Mouse (Mus musculus) ES-E14 (cell line): ENCODE results near the gene A730061H03Rik. TPM values are rescaled to one million over a fixed set of nuclear protein-coding genes. Genes with fewer than 3 reads are reported as not detected.
A peak's percentile ranks its signal among the peaks of the same experiment; 100 is the strongest.

Experiments used
- DNase-seq: peaks from one replicate; pipeline ENCODE4 v3.0.0-alpha.2; 2013; ENCODE audit warnings: low read depth, low spot score
- H3K27ac ChIP-seq: 2 replicates; pipeline ENCODE4 v1.5.1; 2012; ENCODE audit warnings: low read depth, mild to moderate bottlenecking, low read length, moderate library complexity, mixed read lengths; ENCODE audit not compliant: poor library complexity, insufficient read depth, severe bottlenecking
- H3K36me3 ChIP-seq: 2 replicates; pipeline ENCODE4 v1.6.1; 2012; ENCODE audit warnings: mild to moderate bottlenecking, low read length, moderate library complexity, mixed read lengths; ENCODE audit not compliant: control insufficient read depth, poor library complexity, insufficient read depth, severe bottlenecking
- H3K4me1 ChIP-seq, 2 experiments: fragments of 150-350 bp in 1 of 2; sonication (generic) in 1 of 2; 2 replicates each; pipeline ENCODE4 v1.6.1; 2012; ENCODE audit warnings: low read length in 2 of 2, mild to moderate bottlenecking in 1 of 2, mixed read lengths in 1 of 2; ENCODE audit not compliant: control insufficient read depth in 2 of 2, insufficient read depth in 2 of 2, poor library complexity in 1 of 2
- H3K4me3 ChIP-seq, 2 experiments: fragments of 150-350 bp in 1 of 2; sonication (generic) in 1 of 2; 2 replicates each; pipeline ENCODE4 v1.5.1; 2012; ENCODE audit warnings: low read length in 2 of 2, low read depth in 1 of 2, mild to moderate bottlenecking in 1 of 2, mixed read lengths in 1 of 2; ENCODE audit not compliant: insufficient read depth in 1 of 2, poor library complexity in 1 of 2, severe bottlenecking in 1 of 2
- H3K9ac ChIP-seq: 2 replicates; pipeline ENCODE4 v1.6.1; 2012; ENCODE audit warnings: low read depth, mild to moderate bottlenecking, low read length, mixed read lengths; ENCODE audit not compliant: poor library complexity, insufficient read depth, severe bottlenecking
- H3K9me3 ChIP-seq: fragments of 150-350 bp; sonication (generic); 2 replicates; pipeline ENCODE4 v1.6.1; 2012; ENCODE audit warnings: low read depth, mild to moderate bottlenecking, low read length; ENCODE audit not compliant: control insufficient read depth, insufficient read depth
- CHD2 ChIP-seq: IDR thresholded peaks from 2 replicates; pipeline ENCODE4 v1.6.1; 2014; ENCODE audit warnings: mild to moderate bottlenecking, low read depth, low read length, inconsistent platforms
- HCFC1 ChIP-seq: IDR thresholded peaks from 2 replicates; pipeline ENCODE4 v1.6.1; 2012; ENCODE audit warnings: low read length, inconsistent platforms, borderline replicate concordance; ENCODE audit not compliant: insufficient read depth
- MAFK ChIP-seq: IDR thresholded peaks from 2 replicates; pipeline ENCODE4 v1.6.1; 2014; ENCODE audit warnings: mild to moderate bottlenecking, low read depth, low read length, inconsistent platforms; ENCODE audit not compliant: insufficient read depth
- ZC3H11A ChIP-seq: IDR thresholded peaks from 2 replicates; pipeline ENCODE4 v1.6.1; 2012; ENCODE audit warnings: low read depth, mild to moderate bottlenecking, inconsistent platforms, low read length, borderline replicate concordance
- ZNF384 ChIP-seq: IDR thresholded peaks from 2 replicates; pipeline ENCODE4 v1.6.1; 2012; ENCODE audit warnings: low read depth, low read length, inconsistent platforms
- in situ Hi-C, 2 experiments: fragments of 600-800 bp; cut with MboI; formaldehyde crosslinking; loops; one replicate each; pipeline ENCODE4 v1.15.1; 2025; ENCODE audit warnings: low sequenced_read_pairs in 2 of 2, inconsistent platforms in 1 of 2; ENCODE audit not compliant: unreplicated experiment in 2 of 2
- total RNA-seq: library from RNA; depleted of rRNA; stranded (reverse); fragments of 300-350 nt; gene quantifications from 2 replicates; pipeline ENCODE4 v1.2.3, GENCODE M21; 2012; rRNA removed

A730061H03Rik gene
- not detected in 2 replicates for total RNA-seq

GRCm38 (mm10) chr14:55560202-55561073, at the start of gene A730061H03Rik:
Gene A730061H03Rik (minus strand): TSS chr14:55560406.
- no peak for TF ChIP-seq ZNF384
- TF ChIP-seq CHD2, result peak; percentile 94
- 0 out of 2 replicates have a peak, but pooled peaks have one; percentile 55 for TF ChIP-seq HCFC1
- in situ Hi-C loops, result no loop called here
- peak; percentile 98 for DNase-seq
- Histone ChIP-seq H3K4me1 (peaks cover 0 to 5% of the 10 kb centered on the region in 2 experiments; a peak in 1 of 4 replicates), H3K36me3 (peaks cover 6% of the 10 kb centered on the region; the same call in 1 of the 2 replicates), H3K4me3 (peak within 1 kb of the TSS; percentile 81), H3K27ac (peak within 1 kb of the TSS; percentile 92), H3K9me3 (no peaks in the 10 kb centered on the region), H3K9ac (peak within 1 kb of the TSS; percentile 85)

GRCm38 (mm10) chr14:55608339-55608738, 48.1 kb upstream of the A730061H03Rik start:
- in situ Hi-C loops, result no loop called here
- no peak for DNase-seq
- Histone ChIP-seq H3K9ac (no peak overlapping the region), H3K27ac (no peak overlapping the region), H3K4me3 (no peak overlapping the region), H3K4me1 (peaks cover 0 to 9% of the 10 kb centered on the region in 2 experiments; a peak in 2 of 4 replicates), H3K36me3 (peaks cover 29% of the 10 kb centered on the region), H3K9me3 (no peaks in the 10 kb centered on the region)
- TF ChIP-seq CHD2 (no peak), HCFC1 (no peak), ZNF384 (no peak), MAFK (no peak), ZC3H11A (no peak)

- in situ Hi-C loops, result no loop called here
- H3K9me3 ChIP-seq, result no peaks in the 10 kb centered on the region
- no peak overlapping the region for H3K4me3 ChIP-seq
- H3K27ac ChIP-seq, result no peak overlapping the region
- peak overlapping the region; percentile 16; the same call in 1 of the 2 replicates for H3K9ac ChIP-seq
- H3K4me1 ChIP-seq, result peaks cover 0 to 15% of the 10 kb centered on the region in 2 experiments; a peak in 2 of 4 replicates
- no peak for DNase-seq
- TF ChIP-seq ZNF384, result no peak
- no peak for TF ChIP-seq MAFK
- no peak for TF ChIP-seq ZC3H11A
- TF ChIP-seq CHD2, result no peak
- TF ChIP-seq HCFC1, result no peak
- H3K36me3 ChIP-seq, result peaks cover 47% of the 10 kb centered on the region
Observed at GRCm38 (mm10) chr14:55605743-55606459, 45.7 kb upstream of the A730061H03Rik start.

- no peak for DNase-seq
- no peak for TF ChIP-seq CHD2
- TF ChIP-seq MAFK, result no peak
- TF ChIP-seq ZC3H11A, result no peak
- no peak for TF ChIP-seq ZNF384
- TF ChIP-seq HCFC1, result no peak
- in situ Hi-C loops, result no loop called here
- Histone ChIP-seq H3K9me3 (no peaks in the 10 kb centered on the region), H3K4me3 (peak overlapping the region; percentile 56 to 59; a peak in 3 of 4 replicates), H3K27ac (peak overlapping the region; percentile 96; the same call in 1 of the 2 replicates), H3K36me3 (peaks cover 45% of the 10 kb centered on the region), H3K4me1 (peaks cover 0 to 15% of the 10 kb centered on the region in 2 experiments; a peak in 2 of 4 replicates), H3K9ac (peak overlapping the region; percentile 54; the same call in 1 of the 2 replicates)
Observed at GRCm38 (mm10) chr14:55604823-55605222, 44.6 kb upstream of the A730061H03Rik start.
